Mouse (Mus musculus) NIH3T3 (cell line): ENCODE data around the gene Cd47.

ENCODE experiments used
- DNase-seq: peaks from one replicate; pipeline ENCODE4 v3.0.0-alpha.2; 2012; ENCODE audit warnings: low read depth

Cd47 gene

GRCm38 (mm10) chr16:49834130-49834693 is 33.9 kb downstream of the Cd47 start:
- no peak for DNase-seq

GRCm38 (mm10) chr16:49836634-49837164 is 36.4 kb downstream of the Cd47 start:
- no peak for DNase-seq

- no peak for DNase-seq
These were observed 38.6 kb downstream of the Cd47 start for GRCm38 (mm10) chr16:49838923-49839322.

- DNase-seq, result peak; percentile 48
These were observed 39.6 kb downstream of the Cd47 start for GRCm38 (mm10) chr16:49839681-49840535.

- no peak for DNase-seq
These were observed 43.4 kb downstream of the Cd47 start for GRCm38 (mm10) chr16:49843723-49844122.

GRCm38 (mm10) chr16:49847224-49848003 is 47.1 kb downstream of the Cd47 start:
- no peak for DNase-seq

- DNase-seq, result no peak
These were observed 48.3 kb downstream of the Cd47 start for GRCm38 (mm10) chr16:49848651-49849050.

- no peak for DNase-seq
These were observed 52.6 kb downstream of the Cd47 start for GRCm38 (mm10) chr16:49852940-49853339.

DNA sequence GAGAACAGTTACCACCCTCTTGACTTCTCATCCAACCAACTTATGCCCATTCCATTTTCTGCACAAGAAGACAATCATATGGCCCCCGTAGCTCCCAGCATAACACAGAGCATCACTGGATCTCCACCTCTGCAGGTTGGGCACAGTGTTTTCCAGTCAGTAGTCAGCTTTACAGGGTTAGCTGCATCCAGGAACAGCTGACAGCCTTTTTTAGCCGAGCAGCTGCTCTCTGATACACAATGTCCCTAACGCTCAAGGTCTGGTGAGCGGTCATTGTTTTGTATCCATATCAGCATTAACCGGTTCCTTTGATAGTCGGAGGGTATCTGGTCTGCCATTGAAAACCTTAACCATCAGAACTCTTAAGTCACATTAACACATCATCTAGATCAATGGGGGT is 53.3 kb downstream of the Cd47 start:
- no peak for DNase-seq

GRCm38 (mm10) chr16:49854194-49854593 is 53.9 kb downstream of the Cd47 start:
- no peak for DNase-seq

- DNase-seq, result peak; percentile 94
These were observed 54.9 kb downstream of the Cd47 start for GRCm38 (mm10) chr16:49854931-49855835.

DNA sequence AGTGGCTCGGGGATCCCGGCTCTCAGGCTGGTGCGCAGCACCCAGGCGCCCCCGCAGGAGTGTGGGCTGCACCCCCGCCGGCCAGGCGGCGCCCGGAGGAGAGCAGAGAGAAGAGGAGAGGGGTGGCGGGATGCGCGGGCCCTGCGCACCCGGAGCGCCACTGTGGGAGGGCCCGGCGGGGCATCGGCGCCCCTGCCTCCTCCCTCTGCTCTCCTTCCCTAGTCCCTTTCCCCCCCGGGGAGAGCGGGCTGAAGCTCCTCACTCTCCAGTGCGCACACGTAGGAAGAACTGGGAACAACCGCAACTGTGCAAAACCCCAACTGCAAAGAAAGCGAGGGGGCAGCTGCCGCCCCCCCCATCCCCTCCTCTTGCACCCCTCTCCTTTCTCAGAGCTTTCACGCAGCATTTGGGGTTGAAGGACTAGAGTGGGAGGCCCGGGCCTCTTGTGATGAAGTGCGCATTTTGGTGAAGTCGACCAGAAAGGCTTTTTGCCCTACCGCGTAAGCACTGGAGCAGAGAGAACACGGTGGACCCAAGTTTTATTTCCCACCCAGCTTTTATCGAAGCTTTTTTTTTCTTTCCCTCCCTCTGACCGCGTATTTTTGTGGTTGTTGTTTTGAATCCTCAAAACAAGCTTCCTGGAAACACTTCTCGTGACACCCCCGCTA is 55.6 kb downstream of the Cd47 start:
- peak; percentile 73 for DNase-seq

DNA sequence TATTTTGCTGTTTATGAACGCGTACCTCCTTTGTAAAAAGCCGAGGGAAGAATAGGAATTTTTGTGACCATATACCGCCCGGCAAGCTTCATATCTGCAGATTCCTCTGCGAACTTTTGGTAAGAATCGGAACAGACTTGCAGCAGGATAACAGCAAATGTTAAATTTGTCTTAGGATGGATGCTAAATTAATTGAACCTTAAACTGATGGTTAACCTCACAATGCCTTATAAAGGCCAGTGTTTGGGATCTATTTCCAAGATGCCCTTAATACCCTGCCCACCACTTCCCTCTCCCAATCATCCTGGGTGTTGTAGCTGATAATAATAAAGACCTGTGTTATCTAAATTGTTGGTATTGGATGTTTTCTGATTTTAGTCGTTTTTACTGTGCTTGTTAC is 56.3 kb downstream of the Cd47 start:
- DNase-seq, result no peak

GRCm38 (mm10) chr16:49857504-49858160 is 57.3 kb downstream of the Cd47 start:
- DNase-seq, result peak; percentile 38

DNA sequence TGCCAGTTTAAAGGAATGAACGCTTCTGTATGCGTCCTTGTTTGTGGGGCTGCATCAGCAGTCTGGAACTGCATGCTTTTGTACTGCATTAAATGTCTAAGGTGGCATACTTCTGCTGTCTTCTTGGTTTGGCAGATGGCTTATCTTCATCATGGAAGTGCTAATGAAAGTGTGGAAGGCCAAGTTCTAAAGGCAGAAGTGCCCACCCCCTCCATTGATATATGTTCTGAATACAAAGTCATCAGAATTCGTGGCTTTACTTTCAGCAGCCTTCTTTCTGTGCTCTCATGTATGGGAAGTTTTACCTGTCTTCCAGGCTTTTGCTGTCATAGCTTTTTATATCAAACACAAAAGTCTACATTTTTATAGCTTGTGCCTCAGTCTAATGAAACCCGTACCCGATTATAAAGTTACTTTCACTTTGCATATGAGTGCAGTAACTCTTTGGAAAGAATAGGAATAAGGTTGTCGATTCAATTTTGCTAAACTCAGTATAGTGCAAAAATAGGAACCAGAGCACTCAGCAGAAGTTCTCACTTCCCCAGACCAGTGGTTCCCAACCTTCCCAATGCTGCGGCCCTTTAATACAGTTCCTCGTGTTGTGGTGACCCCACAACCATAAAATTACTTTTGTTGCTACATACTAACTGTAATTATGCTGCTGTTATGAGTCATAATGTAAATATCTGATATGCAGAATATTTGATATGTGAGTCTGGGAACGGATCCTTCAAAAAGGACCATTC is 58.0 kb downstream of the Cd47 start:
- peak; percentile 4 for DNase-seq

GRCm38 (mm10) chr16:49858907-49859853 is 58.8 kb downstream of the Cd47 start:
- DNase-seq, result peak; percentile 89

DNA sequence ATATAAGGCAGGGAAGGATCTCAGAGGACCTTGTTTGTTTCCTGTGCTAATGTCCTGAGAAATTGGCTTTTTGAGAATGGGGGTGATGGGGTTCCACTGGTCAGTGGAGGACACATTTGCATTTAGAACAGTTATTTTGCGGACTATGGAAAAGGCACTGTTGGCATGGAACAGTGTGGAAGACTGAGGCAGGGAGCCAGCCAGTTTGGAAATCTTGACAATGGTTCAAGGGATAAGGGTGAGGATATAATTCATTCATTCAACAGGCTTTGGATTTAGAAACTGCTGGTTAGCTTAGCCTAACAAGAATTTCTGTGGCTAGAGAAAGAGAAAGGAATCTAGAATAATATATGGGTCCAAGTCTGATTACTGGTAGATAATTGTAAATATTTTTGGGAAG is 61.7 kb downstream of the Cd47 start:
- peak; percentile 13 for DNase-seq

DNA sequence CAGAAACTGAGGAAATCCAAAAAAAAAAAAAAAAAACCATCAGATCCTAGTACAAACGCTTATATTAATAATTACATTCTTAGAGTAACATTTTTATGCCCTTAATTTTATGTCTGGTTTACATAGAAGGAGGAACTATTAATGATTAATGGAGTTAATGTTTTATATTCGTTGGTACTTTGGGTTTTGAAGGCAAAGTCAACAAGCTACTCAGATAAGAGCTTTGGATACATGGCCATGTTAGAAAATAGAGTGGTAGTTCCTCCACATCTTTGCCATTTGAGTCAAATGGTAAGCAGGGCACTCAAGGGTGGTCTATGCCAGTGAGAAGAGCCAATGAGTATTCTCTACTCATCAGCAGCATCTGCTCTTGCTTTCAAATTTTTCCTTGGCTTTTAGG is 66.3 kb downstream of the Cd47 start:
- DNase-seq, result no peak

GRCm38 (mm10) chr16:49868278-49868677 is 67.9 kb downstream of the Cd47 start:
- no peak for DNase-seq
